Mouse (Mus musculus) kidney, embryonic 16.5 days (tissue): ENCODE data around the gene Card9. TPM values are rescaled to one million over a fixed set of nuclear protein-coding genes. Genes with fewer than 3 reads are reported as not detected.

Experiments used
- ATAC-seq: fragments of 200-750 bp; cut with Nextera tagmentation; 2 replicates; pipeline ENCODE4 v1.8.0; 2017; ENCODE audit warnings: moderate TSS enrichment; ENCODE audit not compliant: low FRiP score, low TSS enrichment
- H3K27ac ChIP-seq: fragments of 300-500 bp; sonication (generic); 2 replicates; pipeline ENCODE4 v1.5.1; 2014; ENCODE audit warnings: low read length
- H3K27me3 ChIP-seq: fragments of 300-500 bp; sonication (generic); 2 replicates; pipeline ENCODE4 v1.6.1; 2014; ENCODE audit warnings: low read length, control low read depth, mixed read lengths; ENCODE audit not compliant: insufficient read depth
- H3K36me3 ChIP-seq: fragments of 300-500 bp; sonication (generic); 2 replicates; pipeline ENCODE4 v1.6.1; 2014; ENCODE audit warnings: low read length, control low read depth, mixed read lengths; ENCODE audit not compliant: insufficient read depth
- H3K4me1 ChIP-seq: fragments of 300-500 bp; sonication (generic); 2 replicates; pipeline ENCODE4 v1.6.1; 2014; ENCODE audit warnings: low read length, control low read depth, mixed read lengths; ENCODE audit not compliant: insufficient read depth
- H3K4me2 ChIP-seq: fragments of 300-500 bp; sonication (generic); replicated peaks from 2 replicates; pipeline ENCODE4 v1.6.1; 2014; ENCODE audit warnings: low read depth, low read length
- H3K4me3 ChIP-seq: fragments of 300-500 bp; sonication (generic); 2 replicates; pipeline ENCODE4 v1.5.1; 2014; ENCODE audit warnings: mild to moderate bottlenecking, low read length
- H3K9ac ChIP-seq: fragments of 300-500 bp; sonication (generic); replicated peaks from 2 replicates; pipeline ENCODE4 v1.6.1; 2014; ENCODE audit warnings: low read length
- H3K9me3 ChIP-seq: fragments of 300-500 bp; sonication (generic); 2 replicates; pipeline ENCODE4 v1.6.1; 2016; ENCODE audit warnings: low read length, control low read depth
- WGBS: fragments of 180-500 bp; shearing (Covaris S2); extraction: QIAGEN DNeasy Blood & Tissue Kit; methylation state at CpG from one replicate; pipeline ENCODE4 v1.1.7; 2014; 5-methylcytosine and 5-hydroxymethylcytosine counted together
- polyA plus RNA-seq: library from polyadenylated mRNA; unstranded; fragments of >200 nt; fragmentation: Nextera tagmentation; extraction: Ambion mirVana; gene quantifications from 2 replicates; pipeline ENCODE4 v1.2.1, GENCODE M21; 2015

The Card9 gene
- polyA plus RNA-seq, 1 experiment from 2014 or later: 0.92 TPM

DNA sequence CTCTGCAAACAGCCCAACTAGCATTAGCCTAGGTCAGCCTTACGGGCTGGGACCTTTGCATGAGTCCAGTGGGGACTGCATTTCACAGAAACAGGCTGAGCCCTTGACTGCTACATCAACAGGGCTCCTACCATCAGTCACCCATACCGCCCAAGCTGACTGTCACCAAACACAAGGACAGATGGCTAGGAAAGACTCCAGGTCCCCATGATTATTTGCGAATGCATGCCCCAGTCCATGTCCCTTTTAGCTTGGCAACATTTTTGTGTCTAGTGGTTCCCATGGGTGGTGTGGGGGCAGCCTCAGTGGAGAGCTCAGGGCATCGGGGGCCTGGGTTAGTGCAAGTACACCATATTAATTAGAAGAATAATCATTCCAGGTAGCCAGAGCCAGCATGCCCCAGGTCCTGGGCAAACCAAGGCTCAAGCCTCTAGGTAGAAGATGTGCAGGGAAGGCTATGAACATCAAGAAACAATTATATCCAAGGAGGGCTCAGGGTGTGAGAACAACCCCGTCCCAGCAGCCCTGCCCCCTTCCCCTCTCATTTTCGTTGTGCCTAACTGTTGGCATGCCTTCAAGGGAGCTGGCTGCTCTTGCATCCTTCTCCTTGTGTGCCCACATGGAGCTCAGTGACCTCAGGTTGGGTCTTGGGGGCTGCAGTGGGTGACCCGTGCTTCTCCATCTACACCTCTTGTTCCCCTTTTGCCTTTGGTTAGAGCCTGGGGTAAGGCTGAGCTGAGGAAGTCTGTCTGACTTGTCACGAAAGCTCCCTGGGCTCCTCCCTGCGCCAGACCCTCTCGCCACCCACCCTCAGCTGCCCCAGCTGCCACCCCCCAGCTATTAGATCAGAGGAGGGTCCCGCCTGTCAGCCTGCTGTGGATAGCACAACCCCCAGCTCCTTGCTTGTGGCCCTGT lies 7.4 kb downstream of the Card9 start:
- Histone ChIP-seq H3K27me3 (no peaks in the 10 kb centered on the region), H3K4me2 (peak overlapping the region; percentile 98), H3K36me3 (peaks cover 16% of the 10 kb centered on the region), H3K9ac (peak overlapping the region; percentile 95; the same call in 1 of the 2 replicates), H3K27ac (no peak overlapping the region), H3K9me3 (no peaks in the 10 kb centered on the region), H3K4me1 (peaks cover 22% of the 10 kb centered on the region), H3K4me3 (peak overlapping the region; percentile 84)
- 86% methylated on average over 11 of the region's 11 CpGs for WGBS
- no peak for ATAC-seq

GRCm38 (mm10) chr2:26352291-26352910 lies 8.3 kb downstream of the Card9 start:
- Histone ChIP-seq H3K4me3 (peak overlapping the region; percentile 84), H3K9ac (peak overlapping the region; percentile 95), H3K4me2 (peak overlapping the region; percentile 98), H3K36me3 (peaks cover 16% of the 10 kb centered on the region), H3K27ac (peak overlapping the region; percentile 43; the same call in 1 of the 2 replicates), H3K4me1 (peaks cover 19% of the 10 kb centered on the region), H3K9me3 (no peaks in the 10 kb centered on the region), H3K27me3 (no peaks in the 10 kb centered on the region)
- WGBS: 2% methylated on average over 36 of the region's 36 CpGs
- ATAC-seq: peak; percentile 40

DNA sequence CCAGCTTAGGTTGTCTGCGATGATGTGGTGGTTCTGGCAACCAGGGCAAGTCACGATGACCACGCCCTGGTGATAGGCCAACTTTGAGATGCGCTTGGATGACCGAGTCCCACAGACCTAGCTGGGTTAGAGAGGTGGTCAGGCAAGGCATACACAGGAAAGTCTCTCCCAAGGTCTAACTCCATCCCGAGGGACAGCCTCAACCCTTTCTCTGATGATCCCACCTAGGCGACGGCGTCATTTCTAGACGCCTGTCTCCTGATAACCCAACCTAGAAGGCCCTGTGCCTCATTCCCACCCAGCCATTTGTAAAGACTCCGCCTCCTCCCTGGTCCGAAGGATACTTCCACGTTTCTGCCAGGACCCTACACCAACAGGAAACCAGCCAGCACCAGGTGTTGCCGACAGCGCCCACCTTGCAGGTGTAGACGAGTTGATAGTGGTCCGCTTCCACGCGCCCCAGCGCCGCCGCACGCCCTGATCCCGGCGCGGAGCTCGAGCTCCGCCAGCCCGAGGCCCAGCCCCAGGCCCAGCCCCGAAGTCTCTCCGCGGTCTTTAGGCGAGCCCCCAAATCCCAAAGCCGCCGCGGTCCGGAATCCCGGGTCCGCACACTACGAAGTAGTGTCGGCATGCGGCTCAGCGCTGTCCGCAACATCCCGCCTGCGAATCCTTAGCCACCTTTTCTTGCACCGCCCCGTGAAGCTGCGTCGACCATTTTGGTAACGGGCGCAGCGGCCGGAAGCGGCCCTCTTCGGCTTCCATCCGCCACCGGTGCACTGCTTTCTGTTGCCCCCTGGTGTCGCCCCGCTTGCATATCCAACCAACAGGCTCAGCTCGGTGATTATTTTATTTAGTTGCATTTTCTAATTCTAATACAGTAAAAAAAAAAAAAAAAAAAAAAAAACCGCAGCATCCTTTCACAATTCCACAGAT lies 9.1 kb downstream of the Card9 start, which contains the start of gene Dnlz:
Gene Dnlz, minus strand, starts transcription at position 753 of the 933 bp plus-strand sequence.
- 1% methylated on average over 62 of the region's 62 CpGs for WGBS
- Histone ChIP-seq H3K4me2 (peak within 1 kb of the TSS; percentile 98), H3K36me3 (peaks cover 23% of the 10 kb centered on the region), H3K27me3 (no peaks in the 10 kb centered on the region), H3K4me3 (peak within 1 kb of the TSS; percentile 84), H3K9ac (peak within 1 kb of the TSS; percentile 95), H3K9me3 (no peaks in the 10 kb centered on the region), H3K4me1 (peaks cover 19% of the 10 kb centered on the region), H3K27ac (peak within 1 kb of the TSS; percentile 88)
- peak; percentile 74 for ATAC-seq

DNA sequence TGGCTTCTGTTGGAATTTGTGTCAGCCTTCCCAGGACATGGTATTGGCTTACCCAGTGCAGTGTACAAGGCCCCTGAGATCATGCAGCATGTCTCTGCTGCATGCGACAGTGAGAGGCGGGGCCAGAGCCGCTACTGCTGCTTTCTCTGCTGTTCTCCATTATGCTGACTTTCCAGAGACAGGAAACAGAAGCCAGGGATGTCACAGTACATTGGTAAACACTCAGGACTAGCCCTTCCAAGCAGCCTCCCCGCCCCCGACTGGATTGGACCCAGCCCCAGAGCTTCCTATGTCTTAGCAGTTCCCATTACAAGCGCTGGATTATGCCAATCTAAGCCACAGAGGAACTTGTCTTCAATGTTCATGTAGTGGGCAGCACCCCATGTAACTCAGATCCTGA lies 12.5 kb downstream of the Card9 start:
- no peaks in the 10 kb centered on the region for H3K9me3 ChIP-seq
- H3K4me3 ChIP-seq: no peak overlapping the region
- H3K9ac ChIP-seq: no peak overlapping the region
- 50% methylated on average over 6 of the region's 6 CpGs for WGBS
- H3K27me3 ChIP-seq: no peaks in the 10 kb centered on the region
- H3K4me1 ChIP-seq: peaks cover 25% of the 10 kb centered on the region
- H3K27ac ChIP-seq: peak overlapping the region; percentile 47
- no peak for ATAC-seq
- H3K36me3 ChIP-seq: peaks cover 40% of the 10 kb centered on the region
- H3K4me2 ChIP-seq: no peak overlapping the region

- 43% methylated on average over 11 of the region's 11 CpGs for WGBS
- peak overlapping the region; percentile 16; the same call in 1 of the 2 replicates for H3K9ac ChIP-seq
- H3K9me3 ChIP-seq: no peaks in the 10 kb centered on the region
- peak overlapping the region; percentile 88 for H3K27ac ChIP-seq
- no peaks in the 10 kb centered on the region for H3K27me3 ChIP-seq
- H3K4me2 ChIP-seq: no peak overlapping the region
- H3K36me3 ChIP-seq: peaks cover 39% of the 10 kb centered on the region
- no peak overlapping the region for H3K4me3 ChIP-seq
- H3K4me1 ChIP-seq: peaks cover 27% of the 10 kb centered on the region
- peak; percentile 72 for ATAC-seq
These were observed 17.9 kb downstream of the Card9 start for GRCm38 (mm10) chr2:26342609-26343490.

GRCm38 (mm10) chr2:26342044-26342443 lies 18.7 kb downstream of the Card9 start:
- Histone ChIP-seq H3K27ac (peak overlapping the region; percentile 88), H3K4me3 (no peak overlapping the region), H3K9ac (0 out of 2 replicates have a peak overlapping the region, but pooled peaks have one; percentile 16), H3K4me2 (no peak overlapping the region), H3K27me3 (no peaks in the 10 kb centered on the region), H3K4me1 (peaks cover 27% of the 10 kb centered on the region), H3K36me3 (peaks cover 35% of the 10 kb centered on the region), H3K9me3 (no peaks in the 10 kb centered on the region)
- ATAC-seq: peak; percentile 36; the same call in 1 of the 2 replicates
- 49% methylated on average over 10 of the region's 10 CpGs for WGBS

- Histone ChIP-seq H3K4me3 (no peak overlapping the region), H3K27ac (peak overlapping the region; percentile 88), H3K4me1 (peaks cover 27% of the 10 kb centered on the region), H3K4me2 (no peak overlapping the region), H3K9me3 (no peaks in the 10 kb centered on the region), H3K36me3 (peaks cover 31% of the 10 kb centered on the region), H3K9ac (no peak overlapping the region), H3K27me3 (no peaks in the 10 kb centered on the region)
- WGBS: 82% methylated on average over 2 of the region's 2 CpGs
- ATAC-seq: no peak
These were observed 19.2 kb downstream of the Card9 start for GRCm38 (mm10) chr2:26341510-26341981.

DNA sequence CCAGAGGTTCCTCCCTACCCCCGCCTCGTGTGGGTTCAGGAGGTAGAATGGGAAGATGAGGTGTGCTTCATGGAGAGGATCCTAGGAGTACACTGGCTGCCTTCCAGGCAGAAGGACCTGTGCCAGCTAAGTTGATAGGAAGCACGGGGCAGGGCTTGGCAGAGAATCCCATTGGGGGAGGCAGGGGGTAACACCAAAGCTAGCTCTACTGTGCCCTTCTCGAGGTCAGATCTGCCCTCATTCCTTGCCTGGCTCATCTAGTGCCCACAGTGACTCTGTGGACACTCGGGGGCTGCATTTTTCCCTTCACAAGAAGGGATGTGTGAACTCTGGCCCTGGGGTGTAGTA lies 21.5 kb downstream of the Card9 start:
- no peak overlapping the region for H3K4me2 ChIP-seq
- H3K27ac ChIP-seq: no peak overlapping the region
- peaks cover 27% of the 10 kb centered on the region for H3K4me1 ChIP-seq
- H3K36me3 ChIP-seq: peaks cover 15% of the 10 kb centered on the region; the same call in 1 of the 2 replicates
- no peak for ATAC-seq
- H3K27me3 ChIP-seq: no peaks in the 10 kb centered on the region
- H3K9ac ChIP-seq: no peak overlapping the region
- H3K4me3 ChIP-seq: no peak overlapping the region
- no peaks in the 10 kb centered on the region for H3K9me3 ChIP-seq
- WGBS: 89% methylated on average over 5 of the region's 5 CpGs
